Mouse (Mus musculus) C2C12 (cell line): ENCODE results near the gene Sec22b. TPM values are rescaled to one million over a fixed set of nuclear protein-coding genes. Genes with fewer than 3 reads are reported as not detected.

ENCODE experiments used
- H3K27me3 ChIP-seq: one replicate; pipeline ENCODE4 v1.6.1; 2011; ENCODE audit not compliant: control insufficient read depth, insufficient read depth, insufficient read length
- H3K36me3 ChIP-seq: one replicate; pipeline ENCODE4 v1.6.1; 2011; ENCODE audit not compliant: control insufficient read depth, insufficient read depth
- H3K4me3 ChIP-seq: one replicate; pipeline ENCODE4 v1.5.1; 2011; ENCODE audit warnings: mild to moderate bottlenecking, control low read depth; ENCODE audit not compliant: poor library complexity, insufficient read depth, severe bottlenecking
- H3K79me2 ChIP-seq: one replicate; pipeline ENCODE4 v1.6.1; 2011; ENCODE audit not compliant: control insufficient read depth, insufficient read depth
- H3K79me3 ChIP-seq: one replicate; pipeline ENCODE4 v1.6.1; 2011; ENCODE audit warnings: low read depth, control low read depth
- H3ac ChIP-seq: one replicate; pipeline ENCODE3; 2011; ENCODE audit warnings: low read depth; ENCODE audit not compliant: control insufficient read depth, insufficient read length
- CEBPB ChIP-seq: IDR thresholded peaks from one replicate; pipeline ENCODE4 v1.6.1; 2011; ENCODE audit warnings: low read depth, mild to moderate bottlenecking, control low read depth, moderate library complexity
- CTCF ChIP-seq: IDR thresholded peaks from one replicate; pipeline ENCODE4 v1.5.1; 2011; ENCODE audit not compliant: control insufficient read depth, insufficient read depth, insufficient read length
- FOSL1 ChIP-seq: IDR thresholded peaks from one replicate; pipeline ENCODE4 v1.8.0; 2011; ENCODE audit warnings: mild to moderate bottlenecking, low read length; ENCODE audit not compliant: poor library complexity, insufficient read depth, severe bottlenecking
- MAX ChIP-seq: IDR thresholded peaks from one replicate; pipeline ENCODE4 v1.6.1; 2011; ENCODE audit warnings: mild to moderate bottlenecking, control low read depth
- MYOD1 ChIP-seq: IDR thresholded peaks from one replicate; pipeline ENCODE4 v1.6.1; 2011; ENCODE audit warnings: low read depth; ENCODE audit not compliant: control insufficient read depth, insufficient read length
- MYOG ChIP-seq: IDR thresholded peaks from one replicate; pipeline ENCODE4 v1.6.1; 2011; ENCODE audit not compliant: control insufficient read depth, insufficient read length; ENCODE audit errors: extremely low read depth
- USF1 ChIP-seq: IDR thresholded peaks from one replicate; pipeline ENCODE4 v1.6.1; 2011; ENCODE audit warnings: low read depth, mild to moderate bottlenecking, control low read depth, moderate library complexity
- polyA plus RNA-seq: library from polyadenylated mRNA; unstranded; fragments of >200 nt; fragmentation: generic; extraction: Trizol; gene quantifications from one replicate; pipeline ENCODE4 v1.2.1, GENCODE M21; 2012; ENCODE audit warnings: missing spikeins

The Sec22b gene
- polyA plus RNA-seq, 1 experiment: 60.0 TPM

GRCm38 (mm10) chr3:97972200-97972599 is 71.2 kb downstream of the Sec22b start:
- Histone ChIP-seq H3K4me3 (no peak overlapping the region), H3K27me3 (no peaks in the 10 kb centered on the region), H3K79me2 (no peaks in the 10 kb centered on the region), H3K79me3 (no peaks in the 10 kb centered on the region), H3K36me3 (no peaks in the 10 kb centered on the region), H3ac (no peak overlapping the region)
- TF ChIP-seq FOSL1 (no peak), CTCF (no peak), CEBPB (no peak), MYOG (no peak), MYOD1 (no peak), MAX (no peak)

- no peak for TF ChIP-seq USF1
- TF ChIP-seq FOSL1: no peak
- TF ChIP-seq CTCF: no peak
- no peak for TF ChIP-seq MYOG
- no peak for TF ChIP-seq CEBPB
- no peak for TF ChIP-seq MYOD1
- no peak for TF ChIP-seq MAX
- H3K79me3 ChIP-seq: no peaks in the 10 kb centered on the region
- H3ac ChIP-seq: no peak overlapping the region
- no peak overlapping the region for H3K4me3 ChIP-seq
- no peaks in the 10 kb centered on the region for H3K27me3 ChIP-seq
- no peaks in the 10 kb centered on the region for H3K79me2 ChIP-seq
- H3K36me3 ChIP-seq: no peaks in the 10 kb centered on the region
Measured at GRCm38 (mm10) chr3:97972707-97973106, 71.7 kb downstream of the Sec22b start.

Other genes with a start within 250 kb of the Sec22b start
- 5.6 TPM for gene Prkab2, start 243.0 kb upstream of the Sec22b start, polyA plus RNA-seq
- not detected for gene Gm17651, start 226.5 kb upstream of the Sec22b start, polyA plus RNA-seq
- 26.4 TPM for gene Pde4dip, start 12.5 kb upstream of the Sec22b start, polyA plus RNA-seq
- 15.6 TPM for gene Notch2, start 112.3 kb downstream of the Sec22b start, polyA plus RNA-seq